Mouse (Mus musculus) liver, embryonic 15.5 days (tissue): ENCODE data around the gene Gm11627. TPM values are rescaled to one million over a fixed set of nuclear protein-coding genes. Genes with fewer than 3 reads are reported as not detected.
"Not testable (repeated sequence)": the region's sequence is repeated elsewhere in the genome, so short reads cannot be mapped to it uniquely, and the experiment has no call there.

Experiments
- ATAC-seq: fragments of 200-750 bp; cut with Nextera tagmentation; 2 replicates; pipeline ENCODE4 v1.8.0; 2017; ENCODE audit warnings: moderate number of reproducible peaks, mild to moderate bottlenecking, moderate library complexity; ENCODE audit not compliant: insufficient read depth
- H3K27ac ChIP-seq: fragments of 300-500 bp; sonication (generic); replicated peaks from 2 replicates; pipeline ENCODE4 v1.5.1; 2015; ENCODE audit warnings: mild to moderate bottlenecking, inconsistent platforms
- H3K27me3 ChIP-seq: fragments of 300-500 bp; sonication (generic); 2 replicates; pipeline ENCODE4 v1.6.1; 2015; ENCODE audit warnings: mild to moderate bottlenecking, inconsistent platforms
- H3K36me3 ChIP-seq: fragments of 300-500 bp; sonication (generic); replicated peaks from 2 replicates; pipeline ENCODE4 v1.6.1; 2015; ENCODE audit warnings: moderate library complexity, mild to moderate bottlenecking, inconsistent platforms
- H3K4me1 ChIP-seq: fragments of 300-500 bp; sonication (generic); replicated peaks from 2 replicates; pipeline ENCODE4 v1.6.1; 2015; ENCODE audit warnings: inconsistent platforms
- H3K4me2 ChIP-seq: fragments of 300-500 bp; sonication (generic); 2 replicates; pipeline ENCODE4 v1.6.1; 2015; ENCODE audit warnings: moderate library complexity, mild to moderate bottlenecking, inconsistent platforms
- H3K4me3 ChIP-seq: fragments of 300-500 bp; sonication (generic); replicated peaks from 2 replicates; pipeline ENCODE4 v1.5.1; 2015; ENCODE audit warnings: mild to moderate bottlenecking, inconsistent platforms
- H3K9ac ChIP-seq: fragments of 300-500 bp; sonication (generic); 2 replicates; pipeline ENCODE4 v1.6.1; 2015; ENCODE audit warnings: moderate library complexity, mild to moderate bottlenecking, inconsistent platforms
- H3K9me3 ChIP-seq: fragments of 300-500 bp; sonication (generic); replicated peaks from 2 replicates; pipeline ENCODE4 v1.6.1; 2016; ENCODE audit warnings: inconsistent platforms
- WGBS: fragments of 180-500 bp; shearing (Covaris S2); methylation state at CpG from one replicate; pipeline ENCODE4 v1.1.7; 2015; ENCODE audit warnings: mixed read lengths; ENCODE audit not compliant: insufficient replicate concordance; 5-methylcytosine and 5-hydroxymethylcytosine counted together
- polyA plus RNA-seq: library from polyadenylated mRNA; unstranded; fragments of >200 nt; fragmentation: Nextera tagmentation; extraction: Ambion mirVana; gene quantifications from 2 replicates; pipeline ENCODE4 v1.2.1, GENCODE M21; 2015

Gm11627 gene
- polyA plus RNA-seq, 1 experiment from 2014 or later = 0.29 TPM

DNA sequence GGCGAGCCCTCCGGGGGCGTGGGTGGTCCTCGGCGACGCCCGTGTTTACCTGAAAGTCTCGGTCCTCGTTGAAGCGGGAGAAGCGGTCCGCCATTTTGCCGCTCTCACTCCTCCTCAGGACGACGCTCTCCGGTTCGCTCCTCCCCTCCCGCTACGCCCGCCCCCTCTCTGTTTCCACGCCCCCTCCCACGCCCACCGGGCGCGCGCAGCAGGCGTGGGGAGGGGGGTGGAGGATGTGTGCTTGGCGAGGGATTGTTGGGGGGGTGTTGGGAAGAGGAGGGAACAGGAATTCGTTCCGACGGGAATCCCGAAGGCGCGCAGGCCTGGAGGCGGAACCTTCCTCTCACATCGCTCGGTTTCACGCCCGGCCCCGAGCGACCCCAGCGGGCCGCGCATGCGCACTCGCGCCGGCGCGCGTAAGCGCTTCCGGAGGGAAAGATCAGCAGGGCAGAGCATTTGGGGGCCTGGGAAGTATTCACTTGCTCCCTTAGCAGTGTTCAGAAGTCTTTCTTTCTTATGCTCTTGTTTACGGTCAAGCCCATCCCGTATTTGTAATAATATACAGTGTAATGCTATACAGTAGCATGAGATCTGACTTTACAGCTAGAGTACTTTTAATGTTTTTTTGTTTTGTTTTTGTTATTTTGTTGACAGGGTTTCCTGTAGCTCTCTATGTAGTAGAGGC, 23.1 kb downstream of the Gm11627 start, which contains the start of gene Gpatch8:
Gene Gpatch8, minus strand, starts transcription at position 362 of the 685 bp plus-strand sequence.
- peak within 1 kb of the TSS; percentile 89 for H3K27ac ChIP-seq
- H3K9me3 ChIP-seq = no peaks in the 10 kb centered on the region
- under 1% methylated on average over 52 of the region's 55 CpGs for WGBS
- peak; percentile 94 for ATAC-seq
- H3K9ac ChIP-seq = peak within 1 kb of the TSS; percentile 98
- H3K4me1 ChIP-seq = peaks cover 26% of the 10 kb centered on the region
- H3K4me2 ChIP-seq = peak within 1 kb of the TSS; percentile 68
- peaks cover 8% of the 10 kb centered on the region; the same call in 1 of the 2 replicates for H3K36me3 ChIP-seq
- peak within 1 kb of the TSS; percentile 91 for H3K4me3 ChIP-seq
- H3K27me3 ChIP-seq = no peaks in the 10 kb centered on the region

- Histone ChIP-seq H3K36me3 (peaks cover 12% of the 10 kb centered on the region; the same call in 1 of the 2 replicates), H3K27me3 (no peaks in the 10 kb centered on the region), H3K4me2 (peak overlapping the region; percentile 68), H3K9me3 (no peaks in the 10 kb centered on the region), H3K4me3 (peak overlapping the region; percentile 91), H3K4me1 (peaks cover 29% of the 10 kb centered on the region), H3K9ac (peak overlapping the region; percentile 98), H3K27ac (peak overlapping the region; percentile 89)
- peak; percentile 60 for ATAC-seq
- WGBS = under 1% methylated on average over 39 of the region's 39 CpGs
Observed at GRCm38 (mm10) chr11:102555400-102556030, 23.7 kb downstream of the Gm11627 start.

- ATAC-seq = no peak
- 73% methylated on average over 3 of the region's 3 CpGs for WGBS
Observed at GRCm38 (mm10) chr11:102552051-102552450, 27.2 kb downstream of the Gm11627 start.

DNA sequence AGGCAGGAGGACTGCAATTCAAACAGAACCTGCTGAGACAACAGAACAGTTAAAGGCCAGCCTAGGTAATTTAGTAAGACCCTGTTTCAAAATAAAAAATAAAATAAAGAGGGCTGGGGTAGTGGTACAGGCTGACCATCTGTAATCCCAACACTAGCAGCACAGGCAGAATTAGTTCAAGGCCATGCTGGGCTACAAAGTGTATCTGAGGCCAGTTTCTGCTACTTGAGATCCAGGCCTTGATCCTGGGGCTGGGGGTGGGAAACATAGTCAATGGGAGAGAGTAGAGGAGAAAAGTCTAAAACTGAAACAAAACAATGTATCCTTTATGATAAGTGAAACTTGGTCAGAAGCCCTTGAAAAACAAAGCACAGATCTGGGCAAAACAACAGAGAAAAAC, 28.1 kb downstream of the Gm11627 start:
- Histone ChIP-seq H3K4me2 (no peak overlapping the region), H3K27me3 (no peaks in the 10 kb centered on the region), H3K27ac (no peak overlapping the region), H3K4me3 (no peak overlapping the region), H3K4me1 (peaks cover 33% of the 10 kb centered on the region), H3K36me3 (peaks cover 21% of the 10 kb centered on the region), H3K9me3 (no peaks in the 10 kb centered on the region), H3K9ac (no peak overlapping the region)
- no peak for ATAC-seq

More at GRCm38 (mm10) chr11:102552051-102552450, 27.2 kb downstream of the Gm11627 start:
- Histone ChIP-seq H3K27ac (no peak overlapping the region), H3K9ac (no peak overlapping the region), H3K36me3 (peaks cover 21% of the 10 kb centered on the region), H3K4me3 (no peak overlapping the region), H3K4me2 (no peak overlapping the region), H3K9me3 (no peaks in the 10 kb centered on the region), H3K27me3 (no peaks in the 10 kb centered on the region), H3K4me1 (peaks cover 37% of the 10 kb centered on the region)

GRCm38 (mm10) chr11:102541471-102541870, 37.8 kb downstream of the Gm11627 start:
- H3K4me1 ChIP-seq = peaks cover 17% of the 10 kb centered on the region; the same call in 1 of the 2 replicates
- ATAC-seq = no peak
- H3K9me3 ChIP-seq = no peaks in the 10 kb centered on the region
- H3K36me3 ChIP-seq = peaks cover 23% of the 10 kb centered on the region
- H3K4me2 ChIP-seq = no peak overlapping the region
- H3K27ac ChIP-seq = no peak overlapping the region
- no peak overlapping the region for H3K4me3 ChIP-seq
- no peak overlapping the region for H3K9ac ChIP-seq
- H3K27me3 ChIP-seq = no peaks in the 10 kb centered on the region
- WGBS = 88% methylated on average over 5 of the region's 5 CpGs

DNA sequence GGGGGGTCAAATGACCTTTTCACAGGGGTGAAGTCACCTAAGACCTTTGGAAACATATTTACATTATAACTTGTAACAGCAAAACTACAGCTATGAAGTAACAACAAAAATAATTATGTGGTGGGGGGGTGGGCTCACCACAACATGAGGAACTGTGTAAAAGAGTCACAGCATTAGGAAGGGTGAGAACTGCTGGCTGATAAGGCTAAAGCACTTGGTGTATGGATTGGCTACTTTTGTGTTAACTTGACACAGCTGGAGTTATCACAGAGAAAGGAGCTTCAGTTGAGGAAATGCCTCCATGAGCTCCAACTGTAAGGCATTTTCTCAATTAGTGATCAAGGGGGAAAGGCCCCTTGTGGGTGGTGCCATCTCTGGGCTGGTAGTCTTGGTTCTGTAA, 39.0 kb downstream of the Gm11627 start:
- not testable (repeated sequence) for H3K4me3 ChIP-seq, H3K9ac ChIP-seq, H3K27me3 ChIP-seq, H3K9me3 ChIP-seq, H3K4me2 ChIP-seq, H3K27ac ChIP-seq, ATAC-seq
- Histone ChIP-seq H3K36me3 (peaks cover 28% of the 10 kb centered on the region), H3K4me1 (peaks cover 14% of the 10 kb centered on the region; the same call in 1 of the 2 replicates)

DNA sequence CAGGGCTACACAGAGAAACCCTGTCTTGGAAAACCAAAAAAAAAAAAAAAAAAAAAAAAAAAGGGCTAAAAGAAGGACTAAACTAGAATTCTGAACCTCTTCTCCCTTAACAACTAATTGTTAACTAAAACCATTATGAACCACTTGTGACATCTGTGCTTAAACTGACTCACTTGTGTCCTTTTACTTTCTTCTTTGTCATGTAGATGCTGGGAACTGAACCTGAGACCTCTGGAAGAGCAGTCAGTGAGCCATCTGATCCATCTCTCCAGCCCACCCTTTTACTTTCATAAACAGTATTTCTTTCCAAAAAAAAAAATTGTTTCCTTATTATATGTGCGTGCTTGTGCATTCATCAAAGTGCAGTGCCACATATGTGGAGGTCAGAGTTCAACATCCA, 39.6 kb downstream of the Gm11627 start:
- no peaks in the 10 kb centered on the region for H3K27me3 ChIP-seq
- H3K36me3 ChIP-seq = peaks cover 28% of the 10 kb centered on the region
- H3K9me3 ChIP-seq = no peaks in the 10 kb centered on the region
- H3K4me3 ChIP-seq = no peak overlapping the region
- no peak overlapping the region for H3K9ac ChIP-seq
- no peak overlapping the region for H3K4me2 ChIP-seq
- WGBS = 81% methylated on average over 1 of the region's 1 CpGs
- H3K4me1 ChIP-seq = peaks cover 14% of the 10 kb centered on the region; the same call in 1 of the 2 replicates
- H3K27ac ChIP-seq = no peak overlapping the region
- ATAC-seq = no peak

GRCm38 (mm10) chr11:102536210-102536609, 43.1 kb downstream of the Gm11627 start:
- Histone ChIP-seq H3K36me3 (peaks cover 28% of the 10 kb centered on the region), H3K27me3 (no peaks in the 10 kb centered on the region), H3K4me2 (no peak overlapping the region), H3K9ac (no peak overlapping the region), H3K27ac (no peak overlapping the region), H3K9me3 (no peaks in the 10 kb centered on the region), H3K4me1 (no peaks in the 10 kb centered on the region), H3K4me3 (no peak overlapping the region)
- ATAC-seq = no peak
- 78% methylated on average over 3 of the region's 3 CpGs for WGBS

- no peak for ATAC-seq
- WGBS = 66% methylated on average over 2 of the region's 2 CpGs
- no peak overlapping the region for H3K4me2 ChIP-seq
- no peak overlapping the region for H3K9ac ChIP-seq
- H3K9me3 ChIP-seq = no peaks in the 10 kb centered on the region
- no peaks in the 10 kb centered on the region for H3K4me1 ChIP-seq
- no peaks in the 10 kb centered on the region for H3K27me3 ChIP-seq
- peaks cover 25% of the 10 kb centered on the region for H3K36me3 ChIP-seq
- no peak overlapping the region for H3K27ac ChIP-seq
- no peak overlapping the region for H3K4me3 ChIP-seq
Observed at GRCm38 (mm10) chr11:102534078-102534477, 45.2 kb downstream of the Gm11627 start.

GRCm38 (mm10) chr11:102531425-102531824, 47.8 kb downstream of the Gm11627 start:
- H3K9ac ChIP-seq = no peak overlapping the region
- no peak for ATAC-seq
- H3K4me1 ChIP-seq = no peaks in the 10 kb centered on the region
- no peaks in the 10 kb centered on the region for H3K27me3 ChIP-seq
- no peaks in the 10 kb centered on the region for H3K9me3 ChIP-seq
- peaks cover 4% of the 10 kb centered on the region; the same call in 1 of the 2 replicates for H3K36me3 ChIP-seq
- no peak overlapping the region for H3K4me3 ChIP-seq
- H3K4me2 ChIP-seq = no peak overlapping the region
- 67% methylated on average over 5 of the region's 5 CpGs for WGBS
- H3K27ac ChIP-seq = no peak overlapping the region
